Mouse (Mus musculus): ENCODE results near the gene Zeb2.
"Not testable (repeated sequence)": the region's sequence is repeated elsewhere in the genome, so short reads cannot be mapped to it uniquely, and the experiment has no call there.

Gene Zeb2

DNA sequence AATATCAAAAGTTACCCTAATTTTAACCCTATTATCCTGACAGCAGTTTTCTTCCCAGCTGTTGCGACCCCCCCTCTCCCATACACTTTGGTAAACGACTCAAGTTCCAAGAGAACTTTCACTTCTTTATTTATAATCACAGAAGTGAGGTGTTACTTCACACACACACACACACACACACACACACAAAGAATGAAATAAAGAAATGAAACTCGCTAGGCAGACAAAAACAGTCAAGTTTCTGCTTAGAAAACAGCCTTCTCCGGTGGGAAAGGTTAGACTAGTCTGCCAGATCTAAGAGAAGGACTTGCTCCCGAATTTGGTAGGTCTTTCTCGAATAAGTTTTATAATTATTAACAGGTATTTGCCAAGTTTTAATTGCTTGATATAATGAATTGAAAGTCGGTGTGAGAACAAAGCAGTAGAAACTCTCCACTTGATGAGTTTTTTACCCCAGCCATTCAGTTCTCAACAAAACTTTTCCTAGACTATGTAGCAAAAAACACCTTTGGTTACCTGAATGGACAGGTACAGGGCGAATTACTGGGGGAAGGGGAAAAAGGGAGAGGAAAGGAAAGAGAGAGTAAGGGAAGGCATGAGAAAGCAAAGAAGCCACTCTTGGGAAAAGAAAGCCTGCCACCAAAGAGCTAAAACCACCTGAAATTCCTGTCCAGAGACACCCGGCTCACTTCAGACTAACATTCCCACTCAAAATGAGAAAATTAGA lies 5.0 kb downstream of the Zeb2 start:
- DNase-seq (ENCODE audit: low spot score), result no peak

DNA sequence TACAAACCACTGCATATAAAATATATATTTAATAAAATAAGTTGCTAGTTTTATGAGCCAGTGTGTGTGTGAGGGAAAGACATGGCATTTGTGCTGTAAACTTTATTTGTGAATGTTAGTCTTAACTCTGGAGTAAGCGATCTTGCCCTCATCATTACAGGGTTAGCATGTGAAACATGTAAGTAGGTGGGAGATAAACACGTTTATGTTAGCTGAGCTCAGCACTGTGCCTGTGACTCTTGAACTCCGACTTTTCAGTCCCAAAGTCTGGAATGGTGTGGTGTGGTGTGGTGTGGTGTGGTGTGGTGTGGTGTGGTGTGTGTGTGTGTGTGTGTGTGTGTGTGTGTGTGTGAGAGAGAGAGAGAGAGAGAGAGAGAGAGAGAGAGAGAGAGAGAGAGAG lies 5.6 kb downstream of the Zeb2 start:
- not testable (repeated sequence) for DNase-seq (ENCODE audit: low spot score)

DNA sequence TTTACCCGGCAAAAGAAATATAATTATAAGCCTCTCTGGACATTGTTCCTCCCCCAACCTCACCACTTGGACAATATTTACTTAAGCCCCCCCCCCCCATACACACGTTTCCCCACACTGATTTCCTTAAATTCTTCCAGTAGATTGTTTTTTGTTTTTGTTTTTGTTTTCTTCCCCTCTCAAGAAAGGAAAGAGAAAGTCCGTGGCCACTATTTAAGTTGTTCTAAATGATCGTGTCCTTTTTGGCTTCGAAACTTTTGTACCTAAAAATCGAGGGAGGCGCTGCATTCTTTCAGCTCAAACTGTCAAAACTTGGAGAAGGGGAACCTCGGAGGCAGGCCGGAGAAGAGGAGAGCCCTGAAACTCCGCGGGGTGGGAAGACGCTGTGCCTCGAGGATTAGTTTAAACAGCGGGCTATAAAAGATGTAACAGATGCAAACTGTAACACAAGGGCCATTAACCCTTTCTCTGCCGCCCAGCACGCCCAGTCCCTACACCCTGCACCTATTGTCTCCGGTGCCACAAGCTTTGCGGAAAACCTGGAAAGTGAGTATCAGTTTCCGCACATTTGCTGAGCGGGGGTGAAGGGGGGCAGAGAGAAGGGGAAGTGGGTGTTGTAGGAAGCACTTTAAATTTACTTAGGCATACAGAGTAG lies 6.3 kb downstream of the Zeb2 start:
- DNase-seq (ENCODE audit: low spot score), result no peak

DNA sequence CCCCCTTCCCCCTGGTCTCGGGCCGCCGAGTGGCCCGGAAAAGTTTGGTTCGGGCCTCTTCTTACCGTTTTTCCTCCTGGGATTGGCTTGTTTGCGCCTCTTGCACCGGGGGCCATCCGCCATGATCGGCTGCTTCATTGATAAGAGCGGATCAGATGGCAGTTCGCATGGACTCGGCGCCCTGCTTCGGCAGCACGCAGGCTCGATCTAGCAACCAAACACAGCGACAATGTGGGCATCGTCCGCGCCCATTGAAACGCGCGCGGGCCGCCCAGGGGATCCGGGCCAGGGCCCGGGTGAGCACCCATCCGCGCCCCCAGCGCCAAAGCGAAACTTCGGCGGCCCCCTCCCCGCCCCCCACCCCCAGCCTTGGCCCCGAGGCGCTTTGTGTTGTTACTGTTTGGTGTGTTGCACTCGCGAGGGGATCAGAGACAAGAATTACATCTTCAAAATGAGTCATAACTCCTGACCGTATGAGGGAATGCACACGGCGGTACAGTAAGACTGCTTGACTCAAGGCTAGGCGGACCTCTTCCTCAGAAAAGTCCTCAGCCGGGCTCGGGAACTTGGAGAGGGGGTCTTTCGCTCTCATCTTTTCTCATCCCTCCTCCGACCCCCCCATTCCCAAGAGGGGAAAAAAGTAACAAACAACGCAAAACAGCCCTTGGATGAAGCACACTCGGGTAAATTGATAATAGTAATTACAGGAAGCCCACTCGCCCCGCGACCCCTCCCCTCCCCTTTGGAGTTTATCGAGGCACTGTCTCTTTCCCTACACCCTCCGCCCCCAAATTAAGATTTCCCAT lies 7.0 kb downstream of the Zeb2 start:
- no peak for DNase-seq (ENCODE audit: low spot score)

DNA sequence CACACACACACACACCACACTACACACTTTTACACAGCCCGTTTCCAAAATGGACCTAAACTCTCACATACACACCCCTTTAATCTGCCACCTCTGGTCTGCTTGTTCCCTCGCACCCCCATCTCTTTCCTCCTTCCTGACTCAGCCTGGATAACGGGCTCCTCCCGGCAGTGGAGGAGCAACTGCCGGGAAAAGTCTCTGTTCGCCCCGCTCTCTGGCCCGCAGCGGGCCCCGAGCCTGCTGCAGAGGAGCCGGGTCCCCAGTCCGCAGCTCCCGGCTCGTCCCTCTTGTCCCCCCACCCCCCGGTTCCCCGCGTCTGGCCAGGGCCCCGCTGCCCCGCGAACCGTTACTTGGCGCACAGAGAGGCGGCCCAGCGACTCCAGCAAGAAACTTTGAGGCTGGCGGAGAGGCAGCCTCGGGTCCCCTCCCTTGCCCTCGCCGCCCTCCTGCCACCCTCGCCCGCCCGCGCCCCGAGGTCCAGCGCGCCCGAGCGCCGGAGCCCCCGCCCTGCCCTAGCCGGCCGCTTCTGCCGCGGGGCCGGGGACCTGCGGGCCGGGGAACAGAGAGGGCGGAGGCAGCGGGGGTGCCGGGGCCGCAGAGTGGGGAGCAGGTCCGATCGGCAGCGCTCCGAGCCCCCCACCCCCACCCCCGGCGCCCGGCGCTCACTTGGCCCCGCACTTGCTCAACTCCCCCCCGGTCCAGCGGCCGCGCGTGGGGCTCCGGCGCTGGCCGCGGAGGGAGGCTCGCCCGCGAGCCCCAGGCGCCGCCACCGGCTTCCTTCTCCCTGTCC lies 7.8 kb downstream of the Zeb2 start:
- no peak for DNase-seq (ENCODE audit: low spot score)

DNA sequence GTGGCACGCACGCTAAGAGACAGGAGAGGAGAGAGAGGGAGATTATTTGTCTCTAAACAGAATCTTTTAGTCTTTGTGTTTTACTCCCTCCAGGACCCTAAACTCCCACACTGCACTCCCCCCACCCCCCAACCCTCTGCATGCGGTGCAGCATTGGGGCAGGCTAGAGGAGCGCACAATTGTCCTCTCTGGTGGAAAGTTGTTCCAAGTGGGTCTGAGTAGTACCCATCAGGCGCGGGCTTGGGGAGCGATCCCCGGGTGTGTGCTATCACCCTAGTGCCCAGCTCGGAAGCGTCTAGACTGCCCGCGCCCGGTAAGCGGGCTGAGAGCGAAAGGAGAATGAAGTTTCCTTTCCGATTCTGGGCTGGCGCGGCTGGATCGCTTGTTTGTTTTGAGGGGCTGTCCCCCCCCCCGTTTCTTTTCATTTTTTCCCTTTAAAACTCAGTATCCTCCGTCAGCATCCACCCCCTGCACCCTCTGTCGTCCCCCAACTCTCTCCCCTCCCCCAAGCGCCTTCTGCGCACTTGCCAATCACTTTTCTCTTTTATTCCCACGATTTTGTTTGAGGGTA lies 8.6 kb downstream of the Zeb2 start:
- DNase-seq (ENCODE audit: low spot score), result no peak

DNA sequence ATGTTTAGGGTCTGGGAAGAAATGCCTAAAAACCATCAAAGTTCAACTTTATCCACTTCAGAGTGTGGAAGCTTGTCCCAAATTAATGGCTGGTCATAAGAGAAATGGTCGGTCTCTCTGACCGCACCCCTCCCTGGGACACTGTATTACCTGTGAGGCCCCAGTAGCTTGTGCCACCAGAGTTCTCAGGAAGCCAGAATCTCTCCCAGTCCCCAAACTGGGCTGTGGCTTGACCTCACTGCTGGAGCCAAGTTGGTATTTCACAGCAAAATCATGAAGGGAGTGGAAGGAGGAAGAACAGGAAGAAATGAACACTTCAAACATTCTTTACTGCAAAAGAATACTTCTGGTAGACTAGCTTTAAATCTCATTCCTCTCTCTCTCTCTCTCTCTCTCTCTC lies 9.6 kb downstream of the Zeb2 start:
- DNase-seq (ENCODE audit: low spot score), result no peak

DNA sequence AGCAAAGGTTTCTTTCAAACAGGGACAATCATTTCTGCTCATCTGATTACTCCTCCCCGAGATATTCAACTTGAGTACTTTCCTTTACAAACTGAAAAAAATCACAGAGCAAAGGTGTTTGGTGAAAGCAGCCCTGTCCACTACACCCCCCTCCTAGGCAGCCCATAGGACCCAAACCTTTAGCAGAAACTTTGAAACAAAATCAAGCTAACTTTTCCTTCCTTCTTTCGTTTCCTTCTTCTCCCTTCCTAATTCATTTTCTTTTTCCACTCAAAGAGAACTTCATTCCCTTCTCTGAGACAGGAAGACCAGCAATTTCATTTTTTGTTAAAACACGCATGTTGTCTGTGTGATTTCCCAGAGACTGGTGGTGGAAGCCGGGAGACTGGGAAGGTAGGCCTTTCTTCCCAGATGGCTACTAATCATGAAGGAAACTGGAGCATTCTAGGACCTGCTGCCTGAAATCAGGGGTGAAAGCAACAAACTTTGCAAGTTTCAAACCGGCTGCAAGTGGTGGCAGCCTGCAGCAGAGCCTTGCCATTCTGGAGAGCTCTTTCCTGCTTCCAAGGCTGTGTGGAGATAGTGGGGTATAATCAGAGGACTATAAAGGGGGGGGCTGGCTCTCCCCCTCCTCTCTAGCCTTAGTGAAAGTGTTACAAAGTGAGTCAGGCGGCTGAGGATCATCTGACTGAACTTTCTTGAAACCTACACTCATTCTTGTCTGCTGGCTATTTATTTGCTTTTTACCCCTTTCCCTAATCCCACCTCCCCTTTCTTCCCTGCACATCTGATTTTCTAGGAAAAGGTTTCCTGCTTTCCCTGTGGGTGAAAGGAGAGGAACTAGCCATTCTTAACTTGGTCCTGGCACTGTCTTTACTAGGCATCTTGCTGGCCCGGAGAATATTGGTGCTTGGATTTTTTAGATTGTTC lies 11.0 kb downstream of the Zeb2 start:
- DNase-seq (ENCODE audit: low spot score), result peak; percentile 61

DNA sequence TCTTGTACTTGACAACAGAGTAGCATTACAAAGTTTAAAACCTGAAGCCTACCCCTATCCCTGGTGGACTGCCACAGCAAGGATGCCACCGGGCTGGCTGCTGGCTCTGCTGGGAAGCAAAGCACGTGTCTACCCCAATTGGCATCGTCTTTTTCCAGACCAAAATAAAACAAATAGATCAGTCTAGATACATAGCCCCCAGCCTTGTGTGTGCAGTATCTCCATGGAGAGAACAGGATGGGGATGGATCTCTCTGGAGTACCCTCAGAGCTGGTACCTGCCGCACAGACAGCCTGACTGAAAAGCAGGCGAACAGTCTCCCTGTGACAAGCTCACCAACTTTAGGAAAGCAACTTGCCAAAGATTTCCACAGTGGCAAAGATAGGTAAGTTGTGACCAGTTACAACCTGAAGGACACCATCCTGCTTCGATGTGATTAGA lies 11.9 kb downstream of the Zeb2 start:
- DNase-seq (ENCODE audit: low spot score), result no peak

DNA sequence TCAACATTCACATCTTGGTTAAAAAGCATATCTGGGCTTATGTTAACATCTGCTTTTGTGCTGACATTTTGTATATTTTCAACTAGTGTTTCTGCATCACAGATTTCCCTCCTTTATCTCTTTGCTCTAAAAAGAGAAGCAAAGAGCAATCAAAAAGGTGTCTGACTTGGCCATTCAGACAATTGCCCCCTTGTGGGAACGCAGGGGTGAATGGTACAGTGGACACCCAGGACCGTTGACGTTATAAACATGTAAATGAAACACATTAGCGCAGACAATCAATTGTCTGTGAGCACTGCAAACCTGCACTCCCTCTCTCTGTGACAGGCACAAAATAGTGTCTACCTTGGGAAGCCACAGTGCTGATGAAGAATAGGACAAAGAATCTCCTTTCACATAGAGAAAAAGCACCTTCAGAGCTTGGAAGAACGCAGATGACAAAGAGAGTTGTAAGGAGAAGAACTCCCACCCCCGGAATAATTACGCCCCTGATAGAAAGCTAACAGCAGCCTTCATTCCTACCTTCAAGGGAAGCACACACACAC lies 12.6 kb downstream of the Zeb2 start:
- DNase-seq (ENCODE audit: low spot score), result no peak

DNA sequence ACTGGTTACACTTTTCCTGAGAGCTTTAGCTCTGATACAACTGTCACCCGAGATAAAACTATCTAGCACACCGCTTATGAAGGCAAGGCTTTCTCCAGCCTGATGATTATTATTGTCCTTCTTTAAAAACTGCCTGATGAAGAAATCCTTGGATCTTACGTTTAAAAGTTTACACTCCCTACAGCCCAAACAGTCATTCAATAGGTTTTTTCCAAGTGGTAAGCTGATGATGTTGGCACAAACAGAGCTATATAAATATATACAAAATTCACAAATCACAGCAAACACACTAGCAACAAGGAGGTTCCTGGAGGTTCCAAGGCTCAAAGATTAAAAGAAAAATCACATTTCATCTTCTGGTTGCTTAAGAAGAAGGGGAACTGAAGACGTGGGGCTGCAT lies 13.1 kb downstream of the Zeb2 start:
- no peak for DNase-seq (ENCODE audit: low spot score)

DNA sequence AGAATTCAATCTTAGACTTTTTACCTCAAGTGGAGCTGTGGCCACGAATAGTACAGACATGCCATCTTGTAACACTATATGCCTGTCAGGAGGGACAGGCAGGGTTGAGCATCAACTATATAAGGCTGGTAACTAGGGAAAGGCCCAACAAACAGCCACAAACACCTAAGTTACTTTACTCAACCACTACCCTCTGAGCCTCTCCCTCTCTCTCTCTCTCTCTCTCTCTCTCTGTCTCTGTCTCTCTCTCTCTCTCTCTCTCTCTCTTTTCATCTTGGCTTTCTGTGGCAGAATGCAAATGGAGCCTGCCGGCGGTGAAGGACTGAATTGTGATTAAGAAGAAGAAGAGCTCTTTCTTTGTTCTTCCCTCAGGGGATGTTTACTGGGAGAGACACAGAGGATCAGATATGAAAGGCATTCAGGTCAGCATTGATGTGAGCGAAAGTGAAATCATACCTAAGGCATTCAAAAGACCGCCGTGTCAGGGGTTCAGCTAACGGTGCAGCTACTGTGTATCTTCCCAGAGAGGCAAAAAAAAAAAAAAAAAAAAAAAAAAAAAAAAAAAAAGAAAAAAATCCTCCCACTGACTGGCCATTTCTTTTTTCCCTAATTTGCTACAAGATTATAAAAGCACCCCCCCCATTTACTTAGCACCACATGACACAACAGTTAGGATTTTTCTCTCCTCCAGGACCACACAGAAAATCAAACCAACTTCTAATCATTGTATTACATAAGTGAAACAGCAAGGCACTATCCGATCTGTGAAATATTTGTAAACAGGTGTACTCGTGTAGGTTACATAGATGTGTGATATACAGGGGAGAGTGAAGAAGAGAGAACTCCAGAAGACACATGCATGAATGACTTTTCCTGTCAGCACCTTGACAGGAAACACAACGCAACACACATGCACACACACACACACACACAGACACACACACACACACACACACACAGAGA lies 13.9 kb downstream of the Zeb2 start:
- no peak for DNase-seq (ENCODE audit: low spot score)

DNA sequence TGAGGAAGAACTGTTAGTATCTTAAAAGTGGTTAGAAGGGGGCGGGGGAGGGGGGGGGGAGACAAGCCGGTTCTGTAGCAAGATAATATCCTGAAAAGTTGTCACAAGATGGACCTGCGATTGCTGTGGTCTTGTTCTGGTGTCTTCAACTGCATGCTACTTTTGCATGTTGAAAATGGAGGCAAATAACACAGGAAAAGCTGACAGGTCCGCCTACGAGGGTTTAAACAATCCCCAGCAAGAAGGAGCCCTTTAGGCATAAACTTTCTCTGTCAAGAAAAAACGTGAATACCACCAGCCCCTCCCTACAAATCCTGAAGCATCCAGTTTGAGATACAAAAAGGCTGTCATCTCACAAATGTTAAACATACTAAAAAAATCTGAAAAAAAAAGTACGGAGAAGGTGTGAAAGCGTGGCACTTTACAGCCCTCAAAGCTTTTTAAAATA lies 15.0 kb downstream of the Zeb2 start:
- DNase-seq (ENCODE audit: low spot score), result no peak

DNA sequence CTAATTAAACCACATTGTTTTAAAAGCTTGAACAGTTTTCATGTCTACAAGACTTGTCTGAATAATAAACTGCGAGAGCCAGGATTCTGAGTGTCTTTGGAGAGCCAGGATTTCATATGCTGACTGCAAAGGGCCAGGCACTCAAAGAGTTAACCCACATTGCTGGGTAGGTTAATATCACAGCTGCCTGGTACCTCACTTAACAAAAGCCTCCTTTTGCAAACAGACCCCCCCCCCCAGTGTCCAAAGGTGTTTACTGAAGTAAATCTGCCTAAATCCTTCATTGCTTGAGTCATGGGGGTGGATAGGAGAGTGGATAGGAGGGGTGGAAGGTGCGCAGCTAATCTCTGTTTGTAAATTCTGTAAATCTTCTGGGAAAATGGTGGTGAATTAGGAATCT lies 15.6 kb downstream of the Zeb2 start:
- no peak for DNase-seq (ENCODE audit: low spot score)

DNA sequence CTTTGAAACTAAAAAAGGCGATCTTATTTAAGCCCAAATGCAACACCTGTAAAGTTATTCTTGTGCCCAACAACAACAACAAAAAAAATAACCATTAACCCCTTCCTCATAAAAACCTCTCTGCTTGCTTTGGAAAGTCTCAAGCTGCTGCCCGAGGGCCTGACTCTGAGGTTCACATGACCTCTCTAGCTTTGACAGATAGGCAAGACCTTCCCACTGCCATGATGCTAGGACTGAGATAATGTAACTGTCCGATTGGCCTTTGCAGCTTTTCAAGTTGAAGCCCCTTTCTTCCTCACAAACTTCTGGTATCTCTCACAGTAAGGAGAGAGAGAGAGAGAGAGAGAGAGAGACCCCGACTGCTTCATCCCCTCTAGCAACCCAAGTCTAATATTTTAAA lies 16.2 kb downstream of the Zeb2 start:
- no peak for DNase-seq (ENCODE audit: low spot score)

DNA sequence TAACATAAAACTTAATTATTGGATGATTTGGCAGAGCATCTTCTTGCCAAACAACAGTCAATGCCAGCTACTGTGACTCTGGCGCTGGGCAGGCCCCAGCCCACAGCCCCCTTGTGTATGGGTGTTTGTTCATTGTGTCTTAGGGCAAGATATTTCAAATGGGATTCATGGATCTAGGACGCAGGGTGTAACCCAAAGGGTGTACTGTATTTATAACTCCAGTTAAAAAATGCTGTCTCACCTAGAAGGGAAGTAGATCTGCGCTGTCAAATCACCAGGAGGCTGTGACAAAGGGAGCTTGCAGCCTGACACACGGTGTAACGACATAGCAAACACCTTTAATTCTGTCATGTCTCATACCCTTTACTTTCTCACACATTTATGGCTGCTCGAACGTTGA lies 16.6 kb downstream of the Zeb2 start:
- DNase-seq (ENCODE audit: low spot score), result no peak

DNA sequence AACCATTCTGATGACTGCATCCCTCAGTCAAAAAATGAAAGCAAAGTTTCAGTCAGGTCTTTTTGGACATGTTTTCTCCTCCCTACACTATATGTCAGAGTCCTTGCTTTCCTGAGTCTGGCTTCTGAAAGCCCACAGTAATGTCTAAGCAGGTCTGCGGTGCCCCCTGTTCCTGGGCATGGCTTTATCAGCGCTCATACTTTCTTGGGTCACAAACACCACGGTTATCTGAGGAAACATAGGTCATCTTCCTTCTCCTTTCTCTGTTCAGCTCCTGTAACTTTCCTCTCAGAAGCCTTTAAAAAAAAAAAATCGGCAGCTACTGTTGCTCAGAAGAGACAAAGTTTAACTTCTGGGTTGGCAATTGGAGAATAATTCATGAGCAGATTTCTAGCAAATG lies 17.2 kb downstream of the Zeb2 start:
- DNase-seq (ENCODE audit: low spot score), result no peak

DNA sequence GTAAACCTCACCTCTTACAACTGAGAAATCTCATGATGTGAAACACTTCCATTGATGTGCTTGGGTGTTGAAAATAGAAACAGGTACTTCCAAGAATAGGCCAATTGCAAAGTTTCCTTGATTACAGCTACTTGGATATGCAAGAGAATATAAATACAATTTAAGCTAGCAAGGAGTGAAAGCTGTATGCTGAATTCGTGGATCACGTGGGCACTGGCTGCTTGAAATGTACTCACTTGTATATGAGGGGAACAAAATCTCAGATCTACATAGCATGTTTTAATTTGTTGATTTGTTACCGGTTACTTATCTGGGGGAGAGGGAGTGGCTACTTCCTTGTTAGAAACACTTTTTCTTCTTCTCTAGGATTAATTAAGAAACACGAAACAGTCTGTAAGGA lies 18.1 kb downstream of the Zeb2 start:
- DNase-seq (ENCODE audit: low spot score), result no peak

DNA sequence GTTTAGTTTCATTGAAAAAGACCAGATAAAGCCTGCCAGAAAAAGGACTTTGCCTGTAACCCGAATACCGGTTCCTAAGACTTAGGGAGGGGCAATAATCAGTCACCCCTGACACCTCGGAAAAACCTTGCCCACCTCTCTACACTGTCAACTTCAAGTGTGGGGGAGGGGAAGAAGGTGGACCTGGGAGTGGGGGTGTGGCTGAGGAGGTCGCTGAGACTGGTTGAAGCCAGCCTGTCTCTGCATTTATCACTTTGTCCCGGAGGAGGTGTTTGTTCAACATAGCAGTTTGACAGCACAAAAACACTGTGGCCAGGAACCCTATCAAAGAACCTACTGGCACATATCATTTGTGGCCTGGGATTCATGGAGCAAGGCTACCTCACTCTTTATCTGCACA lies 19.2 kb downstream of the Zeb2 start:
- DNase-seq (ENCODE audit: low spot score), result no peak
